Mouse (Mus musculus): ENCODE data around the gene Ppox.

DNA sequence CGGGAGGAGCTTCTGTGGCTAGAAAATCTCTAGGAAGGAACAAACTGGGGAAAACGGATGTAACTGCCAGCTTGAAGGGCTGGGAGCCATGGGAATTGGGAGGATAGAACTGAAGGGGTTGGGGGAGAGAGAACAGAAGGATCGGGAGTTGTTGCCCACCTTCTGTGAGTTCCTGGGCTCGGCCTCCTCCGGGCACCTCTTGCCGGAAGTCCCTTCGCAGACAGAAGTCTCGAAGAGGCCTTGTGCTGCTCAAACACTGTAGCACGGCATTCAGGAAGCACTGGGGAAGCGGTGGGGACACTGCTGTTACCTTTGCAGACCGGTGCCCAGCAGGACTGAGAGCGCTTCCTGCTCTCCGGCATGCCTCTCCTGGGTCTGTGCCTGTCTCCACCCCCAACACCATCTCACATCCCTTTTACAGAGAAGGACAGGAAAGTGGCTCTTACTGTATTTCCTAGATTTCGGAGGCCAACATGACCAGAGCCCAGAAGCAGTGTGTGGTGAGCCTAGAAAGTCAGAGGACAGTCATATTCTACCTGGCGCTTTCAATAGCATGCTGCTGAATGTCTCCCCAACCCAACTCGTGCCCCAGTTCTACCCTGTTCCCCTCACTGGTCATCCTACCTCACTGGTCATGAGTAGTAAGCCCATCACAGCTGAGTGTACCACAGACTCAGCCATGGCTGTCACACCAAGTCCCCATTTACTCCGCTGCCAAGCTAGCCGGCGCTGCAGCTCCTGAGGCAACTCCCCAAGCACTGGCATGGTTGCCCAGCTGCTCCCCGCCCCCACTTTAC, 4.3 kb upstream of the Ppox start:
- TF ChIP-seq CTCF (IDR thresholded peaks at IDR 0.05; ENCODE audit: low read depth, low read length) (no peak), GATA1 (IDR thresholded peaks at IDR 0.05; ENCODE audit: borderline replicate concordance, low read length) (no peak)

Measured in G1E (cell line).